Mouse (Mus musculus): ENCODE measurements around the gene Pik3r2.
A peak's percentile ranks its signal among the peaks of the same experiment; 100 is the strongest.

Pik3r2 gene

GRCm38 (mm10) chr8:70801156-70801555, 24.6 kb upstream of the Pik3r2 start:
- no peak for DNase-seq (ENCODE audit: low read depth, low spot score)

- DNase-seq (ENCODE audit: low read depth, low spot score), result no peak
Observed at GRCm38 (mm10) chr8:70800648-70801047, 24.1 kb upstream of the Pik3r2 start.

- DNase-seq (ENCODE audit: low read depth, low spot score), result no peak
Observed at GRCm38 (mm10) chr8:70798281-70798680, 21.8 kb upstream of the Pik3r2 start.

- DNase-seq (ENCODE audit: low read depth, low spot score), result peak; percentile 91
Observed at GRCm38 (mm10) chr8:70797081-70798070, 20.9 kb upstream of the Pik3r2 start.

GRCm38 (mm10) chr8:70796403-70797080, 20.0 kb upstream of the Pik3r2 start:
- DNase-seq (ENCODE audit: low read depth, low spot score), result no peak

- no peak for DNase-seq (ENCODE audit: low read depth, low spot score)
Observed at GRCm38 (mm10) chr8:70795370-70795769, 18.9 kb upstream of the Pik3r2 start.

GRCm38 (mm10) chr8:70794215-70794614, 17.7 kb upstream of the Pik3r2 start:
- no peak for DNase-seq (ENCODE audit: low read depth, low spot score)

- no peak for DNase-seq (ENCODE audit: low read depth, low spot score)
Observed at GRCm38 (mm10) chr8:70792700-70793099, 16.2 kb upstream of the Pik3r2 start.

GRCm38 (mm10) chr8:70791975-70792691, 15.6 kb upstream of the Pik3r2 start:
- DNase-seq (ENCODE audit: low read depth, low spot score), result peak; percentile 97

- DNase-seq (ENCODE audit: low read depth, low spot score), result no peak
Observed at GRCm38 (mm10) chr8:70791294-70791701, 14.8 kb upstream of the Pik3r2 start.

- no peak for DNase-seq (ENCODE audit: low read depth, low spot score)
Observed at GRCm38 (mm10) chr8:70790846-70791245, 14.3 kb upstream of the Pik3r2 start.

GRCm38 (mm10) chr8:70789046-70789445, 12.5 kb upstream of the Pik3r2 start:
- DNase-seq (ENCODE audit: low read depth, low spot score), result no peak

- DNase-seq (ENCODE audit: low read depth, low spot score), result peak; percentile 70
Observed at GRCm38 (mm10) chr8:70787941-70788667, 11.6 kb upstream of the Pik3r2 start.

GRCm38 (mm10) chr8:70787051-70787445, 10.5 kb upstream of the Pik3r2 start:
- DNase-seq (ENCODE audit: low read depth, low spot score), result no peak

GRCm38 (mm10) chr8:70786291-70787050, 10.0 kb upstream of the Pik3r2 start:
- no peak for DNase-seq (ENCODE audit: low read depth, low spot score)

- no peak for DNase-seq (ENCODE audit: low read depth, low spot score)
Observed at GRCm38 (mm10) chr8:70780093-70780492, 3.6 kb upstream of the Pik3r2 start.

- DNase-seq (ENCODE audit: low read depth, low spot score), result no peak
Observed at GRCm38 (mm10) chr8:70775851-70776495, 540 bp downstream of the Pik3r2 start.

GRCm38 (mm10) chr8:70775227-70775626, 1.3 kb downstream of the Pik3r2 start:
- no peak for DNase-seq (ENCODE audit: low read depth, low spot score)

- no peak for DNase-seq (ENCODE audit: low read depth, low spot score)
Observed at GRCm38 (mm10) chr8:70774740-70775139, 1.8 kb downstream of the Pik3r2 start.

- no peak for DNase-seq (ENCODE audit: low read depth, low spot score)
Observed at GRCm38 (mm10) chr8:70773833-70774232, 2.7 kb downstream of the Pik3r2 start.

Measured in mesoderm, embryonic 11.5 days (tissue).